Mouse (Mus musculus) midbrain, embryonic 12.5 days (tissue): ENCODE measurements around the gene Olfr851. TPM values are rescaled to one million over a fixed set of nuclear protein-coding genes. Genes with fewer than 3 reads are reported as not detected.

Experiments used
- ATAC-seq: fragments of 200-750 bp; cut with Nextera tagmentation; 2 replicates; pipeline ENCODE4 v1.8.0; 2017; ENCODE audit warnings: low read depth, moderate TSS enrichment, moderate library complexity; ENCODE audit not compliant: low FRiP score
- H3K27ac ChIP-seq: fragments of 300-500 bp; sonication (generic); replicated peaks from 2 replicates; pipeline ENCODE4 v1.5.1; 2016; ENCODE audit warnings: mild to moderate bottlenecking
- H3K27me3 ChIP-seq: fragments of 300-500 bp; sonication (generic); 2 replicates; pipeline ENCODE4 v1.6.1; 2016; ENCODE audit warnings: mild to moderate bottlenecking
- H3K36me3 ChIP-seq: fragments of 300-500 bp; sonication (generic); 2 replicates; pipeline ENCODE4 v1.6.1; 2016
- H3K4me1 ChIP-seq: fragments of 300-500 bp; sonication (generic); 2 replicates; pipeline ENCODE4 v1.6.1; 2016
- H3K4me2 ChIP-seq: fragments of 300-500 bp; sonication (generic); replicated peaks from 2 replicates; pipeline ENCODE4 v1.6.1; 2016; ENCODE audit warnings: mild to moderate bottlenecking, moderate library complexity
- H3K4me3 ChIP-seq: fragments of 300-500 bp; sonication (generic); 2 replicates; pipeline ENCODE4 v1.5.1; 2016; ENCODE audit warnings: mild to moderate bottlenecking
- H3K9ac ChIP-seq: fragments of 300-500 bp; sonication (generic); replicated peaks from 2 replicates; pipeline ENCODE4 v1.6.1; 2016; ENCODE audit warnings: mild to moderate bottlenecking, moderate library complexity
- H3K9me3 ChIP-seq: fragments of 300-500 bp; sonication (generic); 2 replicates; pipeline ENCODE4 v1.6.1; 2016; ENCODE audit warnings: mild to moderate bottlenecking
- whole genome bisulfite sequencing: fragments of 180-500 bp; shearing (Covaris S2); methylation state at CpG from one replicate; pipeline ENCODE4 v1.1.7; 2016; 5-methylcytosine and 5-hydroxymethylcytosine counted together
- polyA plus RNA-seq: library from polyadenylated mRNA; unstranded; fragments of >200 nt; fragmentation: Nextera tagmentation; extraction: Ambion mirVana; gene quantifications from 2 replicates; pipeline ENCODE4 v1.2.1, GENCODE M21; 2016

The Olfr851 gene
- polyA plus RNA-seq, result not detected in 2 replicates

DNA sequence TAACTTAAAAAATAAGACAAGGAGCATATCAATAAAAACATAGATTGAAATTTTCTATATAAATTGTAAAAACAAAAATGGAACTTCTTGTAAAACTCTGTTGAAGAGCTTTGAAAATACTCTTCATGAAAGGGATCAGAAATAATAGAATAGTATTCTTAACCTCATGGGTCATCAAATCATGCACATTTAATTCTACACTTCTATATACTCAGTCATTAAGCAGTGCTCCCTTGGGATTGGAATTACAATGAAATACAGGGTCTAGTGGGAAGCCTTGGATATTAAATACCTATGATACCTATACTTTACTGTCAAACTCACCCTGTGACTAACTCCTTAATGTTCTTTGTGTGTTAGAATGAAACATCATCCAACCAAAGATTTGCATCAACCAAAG lies at the start of gene Olfr851:
Gene Olfr851 (plus strand): TSS at position 301 of the 400 bp plus-strand sequence.
- ATAC-seq, result no peak
- H3K9me3 ChIP-seq, result peaks cover 10% of the 10 kb centered on the region; the same call in 1 of the 2 replicates
- no peak within 1 kb of the TSS for H3K9ac ChIP-seq
- H3K4me2 ChIP-seq, result no peak within 1 kb of the TSS
- no peaks in the 10 kb centered on the region for H3K36me3 ChIP-seq
- H3K27me3 ChIP-seq, result no peaks in the 10 kb centered on the region
- H3K4me3 ChIP-seq, result no peak within 1 kb of the TSS
- H3K4me1 ChIP-seq, result no peaks in the 10 kb centered on the region
- H3K27ac ChIP-seq, result no peak within 1 kb of the TSS

GRCm38 (mm10) chr9:19478148-19478547 lies 14.9 kb upstream of the Olfr851 start, which contains the start of gene Olfr850:
Olfr850 (minus strand) TSS chr9:19478248.
- Histone ChIP-seq H3K36me3 (no peaks in the 10 kb centered on the region), H3K4me1 (no peaks in the 10 kb centered on the region), H3K27me3 (no peaks in the 10 kb centered on the region), H3K9me3 (peaks cover 8% of the 10 kb centered on the region; the same call in 1 of the 2 replicates), H3K4me3 (no peak within 1 kb of the TSS), H3K27ac (no peak within 1 kb of the TSS), H3K9ac (no peak within 1 kb of the TSS), H3K4me2 (no peak within 1 kb of the TSS)
- no peak for ATAC-seq

DNA sequence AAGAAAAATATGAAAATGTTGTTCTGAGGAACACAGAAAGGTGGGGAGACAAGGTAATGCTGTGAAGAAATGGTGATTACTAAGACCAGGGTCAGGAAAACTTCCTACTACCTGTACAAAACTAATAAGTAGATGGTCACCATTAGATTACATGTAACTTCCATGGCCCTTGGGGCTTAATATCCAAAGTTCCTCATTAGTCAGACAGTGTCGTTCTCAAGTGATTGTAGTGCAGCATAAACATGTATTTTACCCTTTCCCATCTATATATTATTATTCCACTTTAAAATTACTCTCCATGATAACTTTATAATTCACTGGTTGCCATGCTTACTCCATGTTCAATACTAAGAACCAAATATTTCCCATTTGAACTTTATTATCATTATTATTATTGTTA lies 47.9 kb downstream of the Olfr851 start, which contains the start of gene Olfr853:
Gene Olfr853 (minus strand): TSS at position 101 of the 400 bp plus-strand sequence.
- 85% methylated on average over 1 of the region's 1 CpGs for WGBS
- Histone ChIP-seq H3K36me3 (no peaks in the 10 kb centered on the region), H3K9me3 (peaks cover 11% of the 10 kb centered on the region), H3K9ac (no peak within 1 kb of the TSS), H3K4me1 (no peaks in the 10 kb centered on the region), H3K4me2 (no peak within 1 kb of the TSS), H3K27me3 (no peaks in the 10 kb centered on the region), H3K27ac (no peak within 1 kb of the TSS), H3K4me3 (no peak within 1 kb of the TSS)
- no peak for ATAC-seq

Other genes with a start within 250 kb of the Olfr851 start
- not detected in 2 replicates for gene Olfr843, start 241.3 kb upstream of the Olfr851 start, polyA plus RNA-seq
- not detected in 2 replicates for gene Olfr844, start 176.9 kb upstream of the Olfr851 start, polyA plus RNA-seq
- not detected in 2 replicates for gene Olfr845, start 156.8 kb upstream of the Olfr851 start, polyA plus RNA-seq
- gene Olfr846, start 129.3 kb upstream of the Olfr851 start, polyA plus RNA-seq, result not detected in 2 replicates
- not detected in 2 replicates for gene Olfr847, start 114.6 kb upstream of the Olfr851 start, polyA plus RNA-seq
- gene Olfr849, start 53.0 kb upstream of the Olfr851 start, polyA plus RNA-seq, result not detected in 2 replicates
- not detected in 2 replicates for gene Olfr850, start 15.0 kb upstream of the Olfr851 start, polyA plus RNA-seq
- not detected in 2 replicates for gene Olfr853, start 47.8 kb downstream of the Olfr851 start, polyA plus RNA-seq
- gene Olfr854, start 74.1 kb downstream of the Olfr851 start, polyA plus RNA-seq, result not detected in 2 replicates
- gene Olfr855, start 89.3 kb downstream of the Olfr851 start, polyA plus RNA-seq, result not detected in 2 replicates
- 45.9 and 47.4 TPM in 2 replicates for gene Zfp317, start 128.8 kb downstream of the Olfr851 start, polyA plus RNA-seq
- not detected in 2 replicates for gene Olfr857, start 216.1 kb downstream of the Olfr851 start, polyA plus RNA-seq